Mouse (Mus musculus) neural tube, embryonic 12.5 days (tissue): ENCODE data around the gene Asb9. TPM values are rescaled to one million over a fixed set of nuclear protein-coding genes. Genes with fewer than 3 reads are reported as not detected.

ENCODE experiments used
- polyA plus RNA-seq: library from polyadenylated mRNA; unstranded; fragments of >200 nt; fragmentation: Nextera tagmentation; extraction: Ambion mirVana; gene quantifications from 2 replicates; pipeline ENCODE4 v1.2.1, GENCODE M21; 2016

The Asb9 gene
- polyA plus RNA-seq, 1 experiment from 2014 or later: not detected

Other genes with a start within 250 kb of the Asb9 start
- gene Bmx, start 248.1 kb upstream of the Asb9 start, polyA plus RNA-seq: 0.25 and 0.36 TPM in 2 replicates
- 3.6 and 5.0 TPM in 2 replicates for gene Pir, start 237.0 kb upstream of the Asb9 start, polyA plus RNA-seq
- gene Vegfd, start 132.9 kb upstream of the Asb9 start, polyA plus RNA-seq: 0.72 and 0.81 TPM in 2 replicates
- gene Piga, start 86.5 kb upstream of the Asb9 start, polyA plus RNA-seq: 9.9 and 11.2 TPM in 2 replicates
- gene Asb11, start 69.3 kb upstream of the Asb9 start, polyA plus RNA-seq: not detected in 2 replicates